In genomic region chr5:16189878-16190277, GRCm38 (mm10) we compare ENCODE assay signal across 17 mouse cellular contexts.
DNase-seq lines count a peak whose midpoint lies in the region; ATAC-seq and TF ChIP-seq lines count a peak whose summit lies in the region.
"Had no signal": no experiment of that assay in that cellular context is flagged by ENCODE, and none has a peak within 500 bp of the region (broad histone marks: within the 10 kb centered on the region; RNA-seq: fewer than 3 reads in every experiment).

No protein-coding gene starts in this region.

- H3K36me3 ChIP-seq in forebrain, embryonic 15.5 days, result no peaks in the 10 kb centered on the region
- H3K36me3 ChIP-seq in forebrain, postnatal 0 days (ENCODE audit: insufficient read depth), result no peaks in the 10 kb centered on the region
- no peaks in the 10 kb centered on the region for H3K36me3 ChIP-seq in midbrain, embryonic 14.5 days (ENCODE audit: control insufficient read depth, insufficient read depth, low read length)
- H3K36me3 ChIP-seq in midbrain, embryonic 13.5 days, result no peaks in the 10 kb centered on the region
- H3K36me3 ChIP-seq: embryonic facial prominence, embryonic 10.5 days; embryonic facial prominence, embryonic 12.5 days; forebrain, embryonic 12.5 days had no signal

- no peak for TF ChIP-seq CTCF in forebrain, postnatal 0 days (IDR thresholded peaks at IDR 0.05; ENCODE audit: low read depth)

- no peak overlapping the region for H3K4me2 ChIP-seq in forebrain, embryonic 15.5 days (replicated peaks)
- H3K4me2 ChIP-seq in forebrain, postnatal 0 days (ENCODE audit: low read depth), result no peak overlapping the region
- no peak overlapping the region for H3K4me2 ChIP-seq in midbrain, embryonic 14.5 days (ENCODE audit: low read length)
- no peak overlapping the region for H3K4me2 ChIP-seq in midbrain, embryonic 13.5 days (replicated peaks)
- H3K4me2 ChIP-seq: embryonic facial prominence, embryonic 12.5 days; forebrain, embryonic 12.5 days had no signal

- 0 out of 2 replicates have a peak, but pooled peaks have one; percentile 32 for ATAC-seq in forebrain, embryonic 15.5 days (replicated peaks)
- ATAC-seq in forebrain, postnatal 0 days, result no peak
- no peak for ATAC-seq in midbrain, embryonic 14.5 days (ENCODE audit: low FRiP score, low TSS enrichment)
- ATAC-seq in midbrain, embryonic 13.5 days, result no peak
- ATAC-seq: forebrain, embryonic 16.5 days had no signal

- H3K9me3 ChIP-seq in forebrain, embryonic 15.5 days, result no peaks in the 10 kb centered on the region
- H3K9me3 ChIP-seq in forebrain, postnatal 0 days (ENCODE audit: low read length), result no peaks in the 10 kb centered on the region
- no peaks in the 10 kb centered on the region for H3K9me3 ChIP-seq in midbrain, embryonic 14.5 days (ENCODE audit: control insufficient read depth, low read length)
- H3K9me3 ChIP-seq in midbrain, embryonic 13.5 days, result no peaks in the 10 kb centered on the region
- H3K9me3 ChIP-seq: embryonic facial prominence, embryonic 10.5 days; embryonic facial prominence, embryonic 12.5 days; forebrain, embryonic 12.5 days had no signal

- 62% methylated on average over 4 of the region's 4 CpGs for WGBS in forebrain, embryonic 15.5 days
- WGBS in forebrain, postnatal 0 days, result 60% methylated on average over 4 of the region's 4 CpGs
- 63% methylated on average over 4 of the region's 4 CpGs for WGBS in midbrain, embryonic 14.5 days
- WGBS in midbrain, embryonic 13.5 days, result 73% methylated on average over 4 of the region's 4 CpGs

- no peak overlapping the region for H3K27ac ChIP-seq in forebrain, embryonic 15.5 days (replicated peaks)
- no peak overlapping the region for H3K27ac ChIP-seq in forebrain, postnatal 0 days (ENCODE audit: low read depth, low read length)
- no peak overlapping the region for H3K27ac ChIP-seq in midbrain, embryonic 14.5 days (replicated peaks; ENCODE audit: low read depth, low read length)
- no peak overlapping the region for H3K27ac ChIP-seq in midbrain, embryonic 13.5 days
- H3K27ac ChIP-seq: embryonic facial prominence, embryonic 10.5 days; embryonic facial prominence, embryonic 12.5 days; forebrain, embryonic 12.5 days had no signal

- H3K4me3 ChIP-seq in forebrain, embryonic 15.5 days, result no peak overlapping the region
- H3K4me3 ChIP-seq in forebrain, postnatal 0 days (ENCODE audit: low read depth, low read length), result no peak overlapping the region
- H3K4me3 ChIP-seq in midbrain, embryonic 14.5 days (replicated peaks; ENCODE audit: low read depth, low read length), result no peak overlapping the region
- H3K4me3 ChIP-seq in midbrain, embryonic 13.5 days (replicated peaks), result no peak overlapping the region
- H3K4me3 ChIP-seq: embryonic facial prominence, embryonic 10.5 days; embryonic facial prominence, embryonic 12.5 days; forebrain, embryonic 12.5 days had no signal

- DNase-seq in forebrain, postnatal 0 days, result no peak
- peak; percentile 17 for DNase-seq in midbrain, embryonic 14.5 days
- no peak for DNase-seq in lung, postnatal 14 days
- DNase-seq: adrenal gland, adult 2 months; adrenal gland, postnatal 10 days; adrenal gland, postnatal 25 days; cerebellum, adult 11-12 months; cerebellum, adult 2 months; cerebellum, adult 9-10 months; cerebellum, postnatal 10 days; cerebellum, postnatal 25 days had no signal

- H3K9ac ChIP-seq in forebrain, embryonic 15.5 days (replicated peaks), result no peak overlapping the region
- H3K9ac ChIP-seq in forebrain, postnatal 0 days, result no peak overlapping the region
- no peak overlapping the region for H3K9ac ChIP-seq in midbrain, embryonic 14.5 days (replicated peaks; ENCODE audit: low read length)
- no peak overlapping the region for H3K9ac ChIP-seq in midbrain, embryonic 13.5 days (replicated peaks)
- H3K9ac ChIP-seq: embryonic facial prominence, embryonic 12.5 days; forebrain, embryonic 12.5 days had no signal

- no peaks in the 10 kb centered on the region for H3K27me3 ChIP-seq in forebrain, embryonic 15.5 days
- H3K27me3 ChIP-seq in forebrain, postnatal 0 days (ENCODE audit: insufficient read depth, low read length), result no peaks in the 10 kb centered on the region
- H3K27me3 ChIP-seq in midbrain, embryonic 14.5 days (ENCODE audit: control insufficient read depth, insufficient read depth, low read length), result no peaks in the 10 kb centered on the region
- no peaks in the 10 kb centered on the region for H3K27me3 ChIP-seq in midbrain, embryonic 13.5 days
- H3K27me3 ChIP-seq: embryonic facial prominence, embryonic 12.5 days; forebrain, embryonic 12.5 days had no signal

- no peaks in the 10 kb centered on the region for H3K4me1 ChIP-seq in forebrain, embryonic 15.5 days
- H3K4me1 ChIP-seq in forebrain, postnatal 0 days (ENCODE audit: insufficient read depth), result no peaks in the 10 kb centered on the region
- no peaks in the 10 kb centered on the region for H3K4me1 ChIP-seq in midbrain, embryonic 14.5 days (ENCODE audit: control insufficient read depth, insufficient read depth, low read length)
- H3K4me1 ChIP-seq in midbrain, embryonic 13.5 days (replicated peaks), result no peaks in the 10 kb centered on the region
- H3K4me1 ChIP-seq: embryonic facial prominence, embryonic 10.5 days; embryonic facial prominence, embryonic 12.5 days; forebrain, embryonic 12.5 days had no signal
